Mouse (Mus musculus) cerebellum, adult 18-20 months (tissue): ENCODE measurements at regions not wholly inside any gene's neighbourhood (a gene's known extent, or its start where the extent isn't known, plus 50 kb on each side); places are given as distances from the start of the nearest gene placed in this dataset.
"Not testable (repeated sequence)": the region's sequence is repeated elsewhere in the genome, so short reads cannot be mapped to it uniquely, and the experiment has no call there.

Experiments
- DNase-seq, 2 experiments: peaks; one replicate each; pipeline ENCODE4 v3.0.0; 2021

GRCm38 (mm10) chr5:50343681-50344080 is 284.9 kb upstream of the Adgra3 start:
- no peak for DNase-seq

- DNase-seq, result no peak
Observed at GRCm38 (mm10) chr5:50309491-50309890, 250.7 kb upstream of the Adgra3 start.

GRCm38 (mm10) chr5:50303859-50304480 is 245.2 kb upstream of the Adgra3 start:
- no peak for DNase-seq

- no peak for DNase-seq
Observed at GRCm38 (mm10) chr5:50293794-50294193, 235.0 kb upstream of the Adgra3 start.

GRCm38 (mm10) chr5:50290879-50291410 is 232.1 kb upstream of the Adgra3 start:
- no peak for DNase-seq

- no peak for DNase-seq
Observed at GRCm38 (mm10) chr5:50260417-50260816, 201.6 kb upstream of the Adgra3 start.

GRCm38 (mm10) chr5:50258017-50258416 is 199.2 kb upstream of the Adgra3 start:
- DNase-seq, result no peak

GRCm38 (mm10) chr5:50234111-50234510 is 175.3 kb upstream of the Adgra3 start:
- no peak for DNase-seq

- no peak for DNase-seq
Observed at GRCm38 (mm10) chr5:50216956-50217355, 158.2 kb upstream of the Adgra3 start.

GRCm38 (mm10) chr5:50215960-50216359 is 157.2 kb upstream of the Adgra3 start:
- no peak for DNase-seq

GRCm38 (mm10) chr5:50202307-50203010 is 143.7 kb upstream of the Adgra3 start:
- no peak for DNase-seq

GRCm38 (mm10) chr5:50196423-50196822 is 137.6 kb upstream of the Adgra3 start:
- DNase-seq, result no peak

- DNase-seq, result no peak
Observed at GRCm38 (mm10) chr5:50195993-50196392, 137.2 kb upstream of the Adgra3 start.

GRCm38 (mm10) chr5:50189394-50189793 is 130.6 kb upstream of the Adgra3 start:
- DNase-seq, result no peak

GRCm38 (mm10) chr5:50182721-50183120 is 123.9 kb upstream of the Adgra3 start:
- peak; percentile 67 to 72 for DNase-seq

- DNase-seq, result no peak
Observed at GRCm38 (mm10) chr5:50156557-50156956, 97.8 kb upstream of the Adgra3 start.

GRCm38 (mm10) chr5:50155170-50155860 is 96.5 kb upstream of the Adgra3 start:
- not testable (repeated sequence) for DNase-seq

GRCm38 (mm10) chr5:50146926-50147325 is 88.1 kb upstream of the Adgra3 start:
- DNase-seq, result peak in 1 of 2 experiments; percentile 5

GRCm38 (mm10) chr5:50145458-50146083 is 86.8 kb upstream of the Adgra3 start:
- no peak for DNase-seq

GRCm38 (mm10) chr5:50130202-50130601 is 71.4 kb upstream of the Adgra3 start:
- no peak for DNase-seq

- no peak for DNase-seq
Observed at GRCm38 (mm10) chr5:50128972-50129371, 70.2 kb upstream of the Adgra3 start.

- DNase-seq, result no peak
Observed at GRCm38 (mm10) chr5:50126594-50126993, 67.8 kb upstream of the Adgra3 start.

- DNase-seq, result no peak
Observed at GRCm38 (mm10) chr5:50126177-50126576, 67.4 kb upstream of the Adgra3 start.
